Mouse (Mus musculus): ENCODE results near the gene Slc6a6. TPM values are rescaled to one million over a fixed set of nuclear protein-coding genes. Genes with fewer than 3 reads are reported as not detected.

Slc6a6 gene
- total RNA-seq, 2 experiments from 2014 or later, result 30.2 to 42.9 TPM

DNA sequence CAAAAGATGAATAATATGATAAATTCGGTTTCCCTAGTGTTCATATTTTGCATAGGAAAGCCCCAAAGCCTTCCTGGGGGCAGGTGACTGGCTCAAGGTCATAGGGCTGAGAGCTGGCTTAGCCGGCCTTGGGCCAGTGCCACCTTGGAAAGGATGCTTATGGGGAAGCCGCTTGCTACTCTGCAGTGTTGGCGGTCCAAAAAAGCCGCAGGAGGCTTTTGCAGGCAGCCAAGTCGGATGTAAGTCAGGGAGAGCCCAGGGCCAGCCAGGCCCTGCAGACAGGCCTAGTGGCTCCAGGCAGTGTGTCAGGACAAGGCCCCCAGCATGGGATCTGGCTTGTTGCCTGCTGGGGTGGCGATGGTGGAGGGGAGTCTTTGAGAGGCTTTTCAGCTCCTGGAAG, 10.8 kb downstream of the Slc6a6 start:
- no peak for ATAC-seq (replicated peaks; ENCODE audit: poor library complexity, severe bottlenecking)

DNA sequence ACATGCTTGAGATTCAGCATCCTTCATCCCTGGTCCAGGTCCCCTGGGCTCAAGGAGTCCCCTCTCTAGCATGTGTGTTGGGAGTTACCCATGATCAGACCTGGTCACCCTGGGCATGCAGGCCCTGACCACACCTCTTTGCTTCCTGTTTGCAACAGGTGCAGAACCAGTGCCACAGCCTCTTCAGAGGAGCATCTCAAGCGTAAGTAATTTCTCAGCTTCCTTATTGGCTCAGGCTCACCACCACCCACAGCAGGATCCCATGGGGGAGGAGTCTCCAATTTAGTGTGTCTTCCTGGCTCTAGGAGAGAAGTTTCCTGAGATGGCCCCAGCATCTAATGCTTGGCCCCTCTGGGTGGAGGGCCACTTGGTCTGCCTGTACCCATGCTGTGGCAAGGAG, 15.0 kb downstream of the Slc6a6 start:
- peak; percentile 61 for ATAC-seq (replicated peaks; ENCODE audit: poor library complexity, severe bottlenecking)

- peak; percentile 75 for ATAC-seq (replicated peaks; ENCODE audit: poor library complexity, severe bottlenecking)
These were observed 15.8 kb downstream of the Slc6a6 start for GRCm38 (mm10) chr6:91699482-91700200.

DNA sequence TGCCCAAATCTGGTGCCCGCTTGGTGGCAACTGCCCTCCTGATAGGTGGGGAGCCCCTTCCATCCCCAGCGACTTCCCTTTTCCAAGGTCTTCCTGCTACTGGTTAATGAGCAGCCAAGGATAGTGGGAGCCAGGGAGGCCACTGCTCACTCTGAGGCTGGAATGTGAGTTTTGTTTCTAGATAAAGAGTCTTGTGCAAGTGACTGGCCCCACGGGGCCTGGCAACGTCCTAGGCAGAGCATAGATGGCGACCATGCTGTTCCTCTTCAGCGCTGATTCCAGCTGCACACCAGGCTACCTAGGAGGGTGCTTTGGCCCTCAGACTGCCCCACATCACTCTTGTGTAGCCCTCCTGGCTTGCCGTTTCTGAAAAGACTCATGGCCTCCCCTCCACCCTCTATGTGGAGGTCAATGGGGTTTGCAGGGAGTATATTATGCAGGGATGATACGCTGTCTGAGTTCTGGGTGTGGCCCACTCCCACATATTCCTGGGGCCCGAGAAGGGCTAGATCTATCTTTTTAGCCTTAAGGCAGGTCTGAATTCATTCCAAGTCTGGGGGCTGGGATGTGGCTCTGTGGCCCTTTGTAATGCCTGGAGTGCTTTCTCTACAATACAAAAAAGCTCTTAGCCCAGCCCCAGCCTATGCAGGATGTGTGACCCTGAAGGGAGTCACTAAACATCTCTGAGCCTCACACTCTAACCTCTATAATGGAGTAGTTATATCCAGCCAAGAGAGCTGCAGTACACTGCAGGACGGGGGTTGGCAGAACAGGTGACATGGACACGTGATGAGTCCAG, 17.2 kb downstream of the Slc6a6 start:
- ATAC-seq (replicated peaks; ENCODE audit: poor library complexity, severe bottlenecking), result no peak

DNA sequence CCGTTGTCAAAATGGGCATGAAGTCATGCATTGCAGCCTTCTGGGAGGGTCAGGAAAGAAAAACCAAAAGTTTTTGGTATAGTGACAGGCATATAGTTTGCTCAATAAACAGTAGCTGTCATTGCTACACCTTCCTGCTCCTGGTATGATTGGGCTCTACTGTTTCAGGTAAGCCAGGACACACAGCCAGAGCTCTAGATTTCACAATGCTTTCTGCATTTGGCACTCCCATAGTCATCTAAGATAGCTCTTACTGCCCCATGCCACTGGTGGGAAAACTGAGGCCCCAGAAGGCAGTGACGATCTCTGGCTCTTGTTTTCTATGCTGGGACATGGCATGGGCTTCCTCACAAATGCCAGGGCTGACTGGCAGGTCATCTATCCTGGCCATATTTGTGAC, 19.6 kb downstream of the Slc6a6 start:
- no peak for ATAC-seq (replicated peaks; ENCODE audit: poor library complexity, severe bottlenecking)

- ATAC-seq (replicated peaks; ENCODE audit: poor library complexity, severe bottlenecking), result no peak
These were observed 20.6 kb downstream of the Slc6a6 start for GRCm38 (mm10) chr6:91704446-91704845.

GRCm38 (mm10) chr6:91705651-91706050, 21.8 kb downstream of the Slc6a6 start:
- no peak for ATAC-seq (replicated peaks; ENCODE audit: poor library complexity, severe bottlenecking)

- ATAC-seq (replicated peaks; ENCODE audit: poor library complexity, severe bottlenecking), result peak; percentile 94
These were observed 22.4 kb downstream of the Slc6a6 start for GRCm38 (mm10) chr6:91706072-91706776.

GRCm38 (mm10) chr6:91707276-91707885, 23.5 kb downstream of the Slc6a6 start:
- no peak for ATAC-seq (replicated peaks; ENCODE audit: poor library complexity, severe bottlenecking)

GRCm38 (mm10) chr6:91707886-91708564, 24.2 kb downstream of the Slc6a6 start:
- ATAC-seq (replicated peaks; ENCODE audit: poor library complexity, severe bottlenecking), result no peak

GRCm38 (mm10) chr6:91708919-91709318, 25.1 kb downstream of the Slc6a6 start:
- ATAC-seq (replicated peaks; ENCODE audit: poor library complexity, severe bottlenecking), result no peak

- ATAC-seq (replicated peaks; ENCODE audit: poor library complexity, severe bottlenecking), result no peak
These were observed 26.6 kb downstream of the Slc6a6 start for GRCm38 (mm10) chr6:91710345-91710930.

- no peak for ATAC-seq (replicated peaks; ENCODE audit: poor library complexity, severe bottlenecking)
These were observed 28.4 kb downstream of the Slc6a6 start for GRCm38 (mm10) chr6:91712097-91712854.

DNA sequence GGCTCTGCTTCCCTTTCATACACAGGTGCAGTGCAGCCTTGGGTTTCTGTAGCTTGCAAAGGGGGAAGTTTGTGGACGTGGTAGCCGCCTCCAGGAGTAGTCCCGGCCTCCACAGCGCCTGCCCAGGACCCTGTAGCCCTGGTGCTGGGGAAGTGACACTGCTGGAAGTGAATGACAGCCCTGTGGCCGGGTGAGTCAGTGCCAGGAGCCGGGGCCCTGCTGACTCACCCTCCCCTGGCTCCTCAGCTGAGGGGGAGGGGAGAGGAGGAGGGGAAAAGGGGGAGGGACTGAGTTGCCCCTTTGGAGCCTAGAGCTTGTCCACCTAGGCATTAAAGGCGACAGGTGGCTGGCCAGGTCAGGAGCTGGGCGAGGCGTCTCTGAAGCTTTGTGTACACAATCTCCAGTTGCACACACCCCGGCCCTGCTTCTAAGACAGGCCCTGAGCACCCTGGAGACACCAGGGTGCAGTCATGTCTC, 29.0 kb downstream of the Slc6a6 start:
- ATAC-seq (replicated peaks; ENCODE audit: poor library complexity, severe bottlenecking), result peak; percentile 87

- no peak for ATAC-seq (replicated peaks; ENCODE audit: poor library complexity, severe bottlenecking)
These were observed 29.6 kb downstream of the Slc6a6 start for GRCm38 (mm10) chr6:91713370-91713896.

GRCm38 (mm10) chr6:91715023-91715422, 31.2 kb downstream of the Slc6a6 start:
- ATAC-seq (replicated peaks; ENCODE audit: poor library complexity, severe bottlenecking), result no peak

GRCm38 (mm10) chr6:91715988-91716810, 32.3 kb downstream of the Slc6a6 start:
- ATAC-seq (replicated peaks; ENCODE audit: poor library complexity, severe bottlenecking), result peak; percentile 47

DNA sequence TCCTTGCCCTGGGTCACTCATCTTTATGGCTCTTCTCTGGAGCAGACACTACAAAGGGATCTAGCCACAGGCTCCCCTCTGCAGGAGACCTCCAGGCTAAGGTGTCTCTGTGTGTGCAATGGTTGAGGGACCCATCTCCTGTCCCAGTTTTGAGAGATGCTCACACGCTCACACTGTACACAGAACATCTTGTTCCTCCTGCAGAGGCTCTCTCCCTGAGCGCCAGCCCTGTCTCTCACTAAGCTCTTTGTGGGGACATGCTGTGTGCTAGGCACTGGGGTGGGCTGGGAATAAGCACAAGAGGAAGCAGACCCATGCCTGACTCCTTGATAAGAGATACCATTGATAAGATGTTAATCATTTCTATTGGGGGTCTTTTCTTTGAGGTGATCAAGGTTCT, 34.2 kb downstream of the Slc6a6 start:
- ATAC-seq (replicated peaks; ENCODE audit: poor library complexity, severe bottlenecking), result no peak
